Mouse (Mus musculus): Measurements from ENCODE around the gene Parn. TPM values are rescaled to one million over a fixed set of nuclear protein-coding genes. Genes with fewer than 3 reads are reported as not detected.

Parn gene
- total and polyA plus RNA-seq, 2 experiments from 2014 or later, result 13.2 to 32.1 TPM

DNA sequence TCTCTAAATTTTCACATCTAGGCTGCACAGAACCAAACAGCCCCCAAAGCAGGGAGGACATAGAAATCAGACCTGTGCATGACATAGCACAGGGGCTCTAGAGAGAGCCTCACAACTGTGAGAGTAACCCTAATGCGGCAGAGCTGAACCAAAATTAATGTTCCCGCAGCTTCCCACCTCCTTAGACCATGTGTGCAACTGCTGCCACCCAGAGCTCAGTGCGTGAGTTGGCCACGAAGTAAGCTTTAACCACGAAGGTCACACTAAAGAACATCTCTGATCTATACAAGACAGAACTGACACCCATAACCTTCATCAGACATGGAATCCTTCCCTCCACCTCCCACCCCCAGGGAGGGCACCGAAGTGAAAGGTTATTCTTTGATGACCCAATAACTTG is 55.9 kb downstream of the Parn start:
- peak; percentile 52 for TF ChIP-seq CTCF (IDR thresholded peaks at IDR 0.05; ENCODE audit: low read depth)
- no peaks in the 10 kb centered on the region for H3K36me3 ChIP-seq (ENCODE audit: insufficient read depth, low read length)
- 78% methylated on average over 6 of the region's 6 CpGs for WGBS
- H3K27ac ChIP-seq, result no peak overlapping the region
- peak; percentile 59; the same call in 1 of the 2 replicates for ATAC-seq
- peak; percentile 40 for DNase-seq (ENCODE audit: low spot score)
- H3K4me2 ChIP-seq (ENCODE audit: low read depth, low read length), result no peak overlapping the region
- no peak overlapping the region for H3K9ac ChIP-seq (replicated peaks; ENCODE audit: low read length)
- H3K27me3 ChIP-seq (ENCODE audit: insufficient read depth, low read length), result no peaks in the 10 kb centered on the region
- no peak overlapping the region for H3K4me3 ChIP-seq (ENCODE audit: low read length)
- H3K9me3 ChIP-seq (ENCODE audit: low read length), result no peaks in the 10 kb centered on the region
- no peaks in the 10 kb centered on the region for H3K4me1 ChIP-seq (ENCODE audit: insufficient read depth, low read length)

DNA sequence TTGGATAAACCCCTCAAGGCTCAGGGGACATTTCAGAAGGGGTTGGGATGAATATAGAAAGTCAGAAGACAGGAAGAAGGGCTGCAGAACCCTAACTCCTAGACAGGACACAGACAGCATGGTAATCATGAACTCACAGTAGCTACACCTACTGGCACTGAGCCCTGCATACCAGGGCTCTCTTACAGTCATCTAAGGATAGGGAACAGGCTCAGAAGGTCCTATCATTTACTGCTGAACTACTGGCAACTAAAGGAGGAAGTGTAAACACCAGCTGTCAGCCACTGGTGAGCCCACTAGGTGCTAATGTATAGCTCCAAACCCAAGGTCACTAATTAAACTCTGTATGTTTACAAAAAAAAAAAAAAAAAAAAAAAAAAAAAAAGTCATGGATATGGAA is 56.6 kb downstream of the Parn start:
- no peaks in the 10 kb centered on the region for H3K9me3 ChIP-seq (ENCODE audit: low read length)
- no peak for DNase-seq (ENCODE audit: low spot score)
- no peak for ATAC-seq
- no peak overlapping the region for H3K27ac ChIP-seq
- H3K36me3 ChIP-seq (ENCODE audit: insufficient read depth, low read length), result no peaks in the 10 kb centered on the region
- no peaks in the 10 kb centered on the region for H3K27me3 ChIP-seq (ENCODE audit: insufficient read depth, low read length)
- no peak for TF ChIP-seq CTCF (IDR thresholded peaks at IDR 0.05; ENCODE audit: low read depth)
- H3K9ac ChIP-seq (replicated peaks; ENCODE audit: low read length), result no peak overlapping the region
- no peak overlapping the region for H3K4me3 ChIP-seq (ENCODE audit: low read length)
- no peaks in the 10 kb centered on the region for H3K4me1 ChIP-seq (ENCODE audit: insufficient read depth, low read length)
- no peak overlapping the region for H3K4me2 ChIP-seq (ENCODE audit: low read depth, low read length)

DNA sequence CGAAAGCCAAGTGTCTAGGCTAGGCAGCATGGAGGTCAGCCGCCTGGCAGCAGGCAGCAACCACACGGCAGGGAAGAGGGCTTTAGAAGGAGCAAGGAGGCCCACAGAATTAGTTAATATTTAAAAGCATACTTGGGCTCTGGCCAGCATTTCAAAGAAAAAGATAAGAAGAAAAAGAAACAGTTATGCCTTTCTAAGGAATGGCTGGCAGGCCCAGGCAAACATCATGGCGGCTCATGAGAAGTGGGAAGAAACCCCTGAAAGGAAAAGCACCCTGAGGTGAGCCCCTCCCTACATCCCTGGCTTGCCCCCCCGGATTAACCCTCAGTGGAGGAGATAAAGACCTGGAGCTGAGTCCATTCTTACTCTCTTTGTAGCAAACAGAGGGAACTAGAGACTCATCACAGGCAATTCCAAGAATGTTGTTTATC is 57.0 kb downstream of the Parn start:
- no peaks in the 10 kb centered on the region for H3K27me3 ChIP-seq (ENCODE audit: insufficient read depth, low read length)
- no peak for TF ChIP-seq CTCF (IDR thresholded peaks at IDR 0.05; ENCODE audit: low read depth)
- 62% methylated on average over 5 of the region's 5 CpGs for WGBS

DNA sequence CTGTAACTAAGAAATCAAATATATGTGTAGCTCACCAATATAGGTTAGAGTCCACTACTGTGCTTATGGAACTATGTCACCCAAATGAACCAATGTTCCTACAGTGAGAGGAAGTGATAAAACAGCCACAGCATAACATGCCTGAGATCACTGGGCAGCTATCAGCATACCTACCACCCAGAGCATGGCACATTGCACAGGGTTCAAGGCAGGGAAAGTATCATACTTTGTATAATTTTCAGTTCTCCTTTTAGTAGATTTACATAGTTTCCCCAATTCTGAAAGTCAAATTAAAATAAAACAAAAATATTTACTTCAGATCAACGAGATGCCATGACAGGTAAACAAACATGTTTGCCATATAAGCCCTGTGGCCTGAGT is 59.3 kb downstream of the Parn start:
- DNase-seq (ENCODE audit: low spot score) (no peak), ATAC-seq (no peak)
- no peak overlapping the region for H3K4me2 ChIP-seq (ENCODE audit: low read depth, low read length)
- no peak overlapping the region for H3K27ac ChIP-seq
- H3K9ac ChIP-seq (replicated peaks; ENCODE audit: low read length), result no peak overlapping the region
- TF ChIP-seq CTCF (IDR thresholded peaks at IDR 0.05; ENCODE audit: low read depth), result no peak
- peaks cover 6% of the 10 kb centered on the region; the same call in 1 of the 2 replicates for H3K36me3 ChIP-seq (ENCODE audit: insufficient read depth, low read length)
- no peak overlapping the region for H3K4me3 ChIP-seq (ENCODE audit: low read length)
- no peaks in the 10 kb centered on the region for H3K27me3 ChIP-seq (ENCODE audit: insufficient read depth, low read length)
- no peaks in the 10 kb centered on the region for H3K9me3 ChIP-seq (ENCODE audit: low read length)
- H3K4me1 ChIP-seq (ENCODE audit: insufficient read depth, low read length), result no peaks in the 10 kb centered on the region
- 91% methylated on average over 1 of the region's 1 CpGs for WGBS

More for the DNA sequence above, 57.0 kb downstream of the Parn start:
- Histone ChIP-seq H3K9me3 (ENCODE audit: low read length) (no peaks in the 10 kb centered on the region), H3K27ac (no peak overlapping the region), H3K36me3 (ENCODE audit: insufficient read depth, low read length) (peaks cover 3% of the 10 kb centered on the region; the same call in 1 of the 2 replicates), H3K9ac (replicated peaks; ENCODE audit: low read length) (no peak overlapping the region), H3K4me2 (ENCODE audit: low read depth, low read length) (no peak overlapping the region), H3K4me3 (ENCODE audit: low read length) (no peak overlapping the region), H3K4me1 (ENCODE audit: insufficient read depth, low read length) (no peaks in the 10 kb centered on the region)
- no peak for ATAC-seq
- DNase-seq (ENCODE audit: low spot score), result no peak

DNA sequence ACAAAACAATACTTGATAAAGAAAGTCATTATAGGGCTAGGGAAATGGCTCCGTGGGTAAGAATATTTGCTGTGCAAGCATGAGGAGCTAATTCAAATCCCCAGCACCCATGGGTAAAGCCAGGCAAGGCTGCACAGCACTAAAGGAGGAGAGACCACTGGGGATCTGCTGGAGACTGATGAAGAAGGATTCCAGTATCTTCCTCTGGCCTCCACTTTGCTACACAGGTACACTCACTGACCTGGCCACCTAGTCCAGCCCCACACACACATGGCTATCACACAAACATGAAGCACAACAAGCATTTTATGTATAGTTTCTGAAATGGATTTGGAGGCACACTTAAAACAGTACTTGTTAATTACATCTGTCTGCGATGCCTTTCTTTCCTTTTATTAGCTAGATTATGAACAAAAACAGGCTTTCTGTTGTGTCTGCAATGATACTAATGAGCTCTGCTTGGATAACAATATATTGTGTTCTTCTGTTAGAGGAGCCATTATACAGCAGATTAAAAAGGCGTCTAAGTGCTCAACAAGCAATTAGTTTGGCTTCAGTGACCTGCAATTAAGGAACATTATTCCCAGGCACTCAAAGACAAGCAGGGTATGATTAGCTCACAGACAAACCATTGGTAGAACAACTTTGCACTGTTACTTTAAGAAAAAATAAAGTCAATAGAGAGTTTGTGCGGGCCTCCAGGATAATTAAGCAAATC is 59.8 kb downstream of the Parn start:
- WGBS, result 65% methylated on average over 4 of the region's 4 CpGs
- H3K9ac ChIP-seq (replicated peaks; ENCODE audit: low read length), result no peak overlapping the region
- no peak overlapping the region for H3K27ac ChIP-seq
- peaks cover 6% of the 10 kb centered on the region; the same call in 1 of the 2 replicates for H3K36me3 ChIP-seq (ENCODE audit: insufficient read depth, low read length)
- no peak overlapping the region for H3K4me3 ChIP-seq (ENCODE audit: low read length)
- peak; percentile 45; the same call in 1 of the 2 replicates for ATAC-seq
- H3K4me1 ChIP-seq (ENCODE audit: insufficient read depth, low read length), result no peaks in the 10 kb centered on the region
- no peak overlapping the region for H3K4me2 ChIP-seq (ENCODE audit: low read depth, low read length)
- no peaks in the 10 kb centered on the region for H3K27me3 ChIP-seq (ENCODE audit: insufficient read depth, low read length)
- peak; percentile 10 for DNase-seq (ENCODE audit: low spot score)
- H3K9me3 ChIP-seq (ENCODE audit: low read length), result no peaks in the 10 kb centered on the region
- no peak for TF ChIP-seq CTCF (IDR thresholded peaks at IDR 0.05; ENCODE audit: low read depth)

DNA sequence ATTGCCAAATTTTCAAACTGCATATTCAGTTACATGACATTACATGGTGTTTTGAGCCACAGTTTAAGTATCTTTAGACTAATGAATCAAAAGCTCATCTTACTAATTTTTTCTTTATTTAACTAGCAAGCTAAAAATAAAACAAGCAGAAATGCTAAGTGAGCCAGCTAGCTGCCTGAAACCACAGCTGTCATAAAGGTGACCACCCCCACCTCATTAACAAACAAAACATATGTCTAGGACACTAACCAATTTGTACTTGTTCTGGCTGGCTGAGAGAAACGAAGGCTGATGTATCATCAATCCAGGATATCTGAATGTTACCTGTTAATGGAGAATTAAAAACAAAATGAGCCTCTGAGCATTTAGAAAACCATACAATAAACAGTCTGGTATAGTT is 65.2 kb downstream of the Parn start:
- DNase-seq (ENCODE audit: low spot score) (no peak), ATAC-seq (no peak)
- no peak overlapping the region for H3K27ac ChIP-seq
- no peaks in the 10 kb centered on the region for H3K9me3 ChIP-seq (ENCODE audit: low read length)
- H3K4me1 ChIP-seq (ENCODE audit: insufficient read depth, low read length), result no peaks in the 10 kb centered on the region
- WGBS, result 54% methylated on average over 1 of the region's 1 CpGs
- no peaks in the 10 kb centered on the region for H3K27me3 ChIP-seq (ENCODE audit: insufficient read depth, low read length)
- peaks cover 10% of the 10 kb centered on the region; the same call in 1 of the 2 replicates for H3K36me3 ChIP-seq (ENCODE audit: insufficient read depth, low read length)
- no peak overlapping the region for H3K4me3 ChIP-seq (ENCODE audit: low read length)
- H3K9ac ChIP-seq (replicated peaks; ENCODE audit: low read length), result no peak overlapping the region
- no peak for TF ChIP-seq CTCF (IDR thresholded peaks at IDR 0.05; ENCODE audit: low read depth)
- H3K4me2 ChIP-seq (ENCODE audit: low read depth, low read length), result no peak overlapping the region

DNA sequence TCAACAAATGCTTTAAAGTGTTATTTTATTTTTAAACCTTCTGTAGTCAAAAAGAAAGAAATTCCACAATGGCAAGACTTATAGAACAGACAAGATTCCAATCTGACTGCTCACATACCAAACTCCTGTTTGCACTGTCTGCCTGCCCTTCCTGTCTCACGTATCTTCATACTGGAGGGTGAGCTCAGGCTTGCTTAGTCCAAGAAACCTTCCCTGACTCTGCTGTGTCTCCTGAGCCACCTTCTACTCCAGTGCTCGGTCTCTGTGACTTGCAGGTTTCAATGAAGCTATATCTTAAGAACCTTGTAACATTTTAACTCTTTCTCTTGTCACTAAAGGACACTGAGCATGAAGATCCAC is 78.9 kb downstream of the Parn start:
- WGBS, result 71% methylated on average over 2 of the region's 2 CpGs
- DNase-seq (ENCODE audit: low spot score), result no peak

More for the DNA sequence above, 78.9 kb downstream of the Parn start:
- H3K4me2 ChIP-seq (ENCODE audit: low read depth, low read length), result no peak overlapping the region
- TF ChIP-seq CTCF (IDR thresholded peaks at IDR 0.05; ENCODE audit: low read depth), result no peak
- no peak overlapping the region for H3K4me3 ChIP-seq (ENCODE audit: low read length)
- no peak overlapping the region for H3K9ac ChIP-seq (replicated peaks; ENCODE audit: low read length)
- no peaks in the 10 kb centered on the region for H3K36me3 ChIP-seq (ENCODE audit: insufficient read depth, low read length)
- H3K27ac ChIP-seq, result no peak overlapping the region
- ATAC-seq, result no peak
- no peaks in the 10 kb centered on the region for H3K27me3 ChIP-seq (ENCODE audit: insufficient read depth, low read length)
- no peaks in the 10 kb centered on the region for H3K9me3 ChIP-seq (ENCODE audit: low read length)
- no peaks in the 10 kb centered on the region for H3K4me1 ChIP-seq (ENCODE audit: insufficient read depth, low read length)

Data from hindbrain, postnatal 0 days (tissue).